Mouse (Mus musculus): ENCODE data around the gene Frmpd2. TPM values are rescaled to one million over a fixed set of nuclear protein-coding genes. Genes with fewer than 3 reads are reported as not detected.

The Frmpd2 gene
- polyA plus RNA-seq, 1 experiment from 2014 or later: 0.81 TPM

DNA sequence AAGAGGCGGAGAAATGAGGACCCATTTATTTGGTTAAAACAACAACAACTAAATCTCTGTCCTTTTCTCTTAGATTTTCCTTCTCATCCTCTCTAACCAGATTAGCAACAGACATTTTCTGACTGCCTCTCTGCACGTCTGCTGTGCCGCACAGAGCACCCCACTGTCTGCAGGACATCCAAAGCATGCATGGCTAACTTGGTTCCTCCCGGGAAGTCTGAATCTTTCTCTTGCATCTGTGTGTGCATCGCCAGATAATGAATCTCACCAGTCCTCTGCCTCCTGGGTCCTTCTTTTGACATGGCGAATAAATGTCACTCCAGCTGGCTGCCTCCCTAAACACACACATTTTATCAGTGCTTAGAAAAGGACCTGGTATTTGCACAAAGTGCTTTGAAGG lies 99.2 kb downstream of the Frmpd2 start:
- 29% methylated on average over 6 of the region's 6 CpGs for WGBS
- no peak for ATAC-seq
- Histone ChIP-seq H3K9me3 (ENCODE audit: low read length) (no peaks in the 10 kb centered on the region), H3K27me3 (replicated peaks; ENCODE audit: insufficient read depth, low read length) (no peaks in the 10 kb centered on the region), H3K4me3 (ENCODE audit: low read depth, low read length) (no peak overlapping the region), H3K36me3 (ENCODE audit: insufficient read depth, low read length) (no peaks in the 10 kb centered on the region), H3K27ac (ENCODE audit: low read length) (no peak overlapping the region), H3K9ac (replicated peaks; ENCODE audit: low read depth) (no peak overlapping the region), H3K4me1 (ENCODE audit: insufficient read depth, low read depth, low read length) (no peaks in the 10 kb centered on the region), H3K4me2 (replicated peaks; ENCODE audit: low read depth, low read length) (no peak overlapping the region)
- no peak for TF ChIP-seq CTCF (IDR thresholded peaks at IDR 0.05)
- TF ChIP-seq EP300 (IDR thresholded peaks at IDR 0.05): no peak
- no peak for DNase-seq (ENCODE audit: low spot score)

DNA sequence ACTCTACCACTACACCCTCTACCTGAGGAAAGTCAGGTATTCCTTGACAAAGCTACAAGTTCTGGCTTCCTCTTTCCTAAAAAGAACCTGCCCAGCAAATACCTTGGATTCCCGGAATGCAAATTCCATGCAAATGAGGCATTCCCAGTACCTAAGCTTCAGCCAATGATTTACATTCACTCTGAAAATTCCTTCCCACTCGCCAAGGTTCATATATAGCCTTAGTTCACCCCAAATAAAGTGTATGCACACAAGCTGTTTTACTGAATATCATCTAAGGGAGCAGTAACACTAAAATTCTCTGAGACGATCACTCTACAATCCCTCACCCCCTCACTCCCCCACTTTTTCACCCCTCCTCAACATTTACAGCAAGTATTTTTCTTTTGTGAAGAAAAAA lies 102.1 kb downstream of the Frmpd2 start:
- WGBS: 71% methylated on average over 3 of the region's 3 CpGs
- DNase-seq (ENCODE audit: low spot score) (no peak), ATAC-seq (no peak)
- no peak for TF ChIP-seq EP300 (IDR thresholded peaks at IDR 0.05)
- no peak for TF ChIP-seq CTCF (IDR thresholded peaks at IDR 0.05)
- Histone ChIP-seq H3K4me3 (ENCODE audit: low read depth, low read length) (no peak overlapping the region), H3K9ac (replicated peaks; ENCODE audit: low read depth) (no peak overlapping the region), H3K4me1 (ENCODE audit: insufficient read depth, low read depth, low read length) (no peaks in the 10 kb centered on the region), H3K27me3 (replicated peaks; ENCODE audit: insufficient read depth, low read length) (no peaks in the 10 kb centered on the region), H3K4me2 (replicated peaks; ENCODE audit: low read depth, low read length) (no peak overlapping the region), H3K27ac (ENCODE audit: low read length) (no peak overlapping the region), H3K9me3 (ENCODE audit: low read length) (no peaks in the 10 kb centered on the region), H3K36me3 (ENCODE audit: insufficient read depth, low read length) (no peaks in the 10 kb centered on the region)

DNA sequence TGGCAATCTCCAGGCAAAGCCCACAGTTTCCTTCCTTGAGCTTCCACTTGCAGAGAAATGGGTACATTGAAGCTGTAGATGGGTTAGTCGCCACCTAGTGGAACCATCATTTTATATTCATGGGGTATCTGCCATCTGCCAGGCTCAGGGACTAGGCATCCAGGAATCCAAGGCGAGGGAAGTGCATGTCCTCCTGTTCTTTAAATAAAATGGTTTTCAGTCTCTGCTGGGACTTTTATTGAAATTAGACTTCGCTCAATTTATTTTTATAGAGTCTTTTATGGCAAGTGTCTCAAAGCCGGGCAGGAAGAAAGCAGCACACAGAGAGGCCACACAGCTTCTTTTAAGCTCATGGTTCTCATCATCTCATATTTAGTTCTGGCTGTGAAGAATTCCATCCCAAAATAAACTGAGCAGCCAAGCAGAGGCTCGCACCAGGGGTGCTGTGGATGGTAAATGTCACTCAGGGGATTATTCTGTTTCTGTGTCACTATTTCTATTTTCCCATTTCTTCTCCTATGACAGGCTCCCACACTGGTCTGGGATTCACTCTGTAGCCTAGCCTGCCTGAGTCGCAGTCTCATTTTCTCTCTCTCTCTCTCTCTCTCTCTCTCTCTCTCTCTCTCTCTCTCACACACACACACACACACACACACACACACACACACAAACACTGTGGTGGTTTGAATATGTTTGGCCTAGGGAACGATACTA lies 108.4 kb downstream of the Frmpd2 start:
- TF ChIP-seq EP300 (IDR thresholded peaks at IDR 0.05) (no peak), CTCF (IDR thresholded peaks at IDR 0.05) (no peak)
- H3K27me3 ChIP-seq (replicated peaks; ENCODE audit: insufficient read depth, low read length): no peaks in the 10 kb centered on the region
- H3K4me1 ChIP-seq (ENCODE audit: insufficient read depth, low read depth, low read length): no peaks in the 10 kb centered on the region
- H3K9ac ChIP-seq (replicated peaks; ENCODE audit: low read depth): no peak overlapping the region
- no peak for ATAC-seq
- WGBS: 70% methylated on average over 7 of the region's 7 CpGs
- H3K9me3 ChIP-seq (ENCODE audit: low read length): no peaks in the 10 kb centered on the region
- no peaks in the 10 kb centered on the region for H3K36me3 ChIP-seq (ENCODE audit: insufficient read depth, low read length)
- no peak overlapping the region for H3K4me2 ChIP-seq (replicated peaks; ENCODE audit: low read depth, low read length)
- DNase-seq (ENCODE audit: low spot score): no peak
- no peak overlapping the region for H3K4me3 ChIP-seq (ENCODE audit: low read depth, low read length)
- no peak overlapping the region for H3K27ac ChIP-seq (ENCODE audit: low read length)

DNA sequence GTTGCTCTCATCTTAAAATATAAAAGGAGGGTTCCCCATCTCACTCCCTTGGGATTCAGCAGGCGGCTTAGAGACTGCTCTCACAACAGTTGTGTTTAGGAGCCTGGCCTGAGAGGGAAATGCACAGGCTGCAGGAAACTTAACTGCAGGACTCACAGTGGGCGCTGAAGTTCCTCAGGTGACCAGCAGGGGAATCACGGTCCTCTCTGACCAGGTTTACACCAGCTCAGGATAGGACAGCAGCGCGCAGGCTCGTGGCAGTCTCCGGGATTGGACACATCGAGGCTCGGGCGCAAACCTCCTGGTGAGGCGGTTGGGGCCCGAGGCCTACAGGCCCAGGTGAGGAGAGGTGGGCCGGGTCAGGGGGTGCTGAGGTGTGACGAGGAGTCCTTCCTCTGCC lies 117.5 kb downstream of the Frmpd2 start, which contains the start of gene Ptpn20:
Ptpn20 (plus strand) TSS at position 257 of the 400 bp plus-strand sequence.
- no peak for DNase-seq (ENCODE audit: low spot score)
- 60% methylated on average over 14 of the region's 14 CpGs for WGBS

DNA sequence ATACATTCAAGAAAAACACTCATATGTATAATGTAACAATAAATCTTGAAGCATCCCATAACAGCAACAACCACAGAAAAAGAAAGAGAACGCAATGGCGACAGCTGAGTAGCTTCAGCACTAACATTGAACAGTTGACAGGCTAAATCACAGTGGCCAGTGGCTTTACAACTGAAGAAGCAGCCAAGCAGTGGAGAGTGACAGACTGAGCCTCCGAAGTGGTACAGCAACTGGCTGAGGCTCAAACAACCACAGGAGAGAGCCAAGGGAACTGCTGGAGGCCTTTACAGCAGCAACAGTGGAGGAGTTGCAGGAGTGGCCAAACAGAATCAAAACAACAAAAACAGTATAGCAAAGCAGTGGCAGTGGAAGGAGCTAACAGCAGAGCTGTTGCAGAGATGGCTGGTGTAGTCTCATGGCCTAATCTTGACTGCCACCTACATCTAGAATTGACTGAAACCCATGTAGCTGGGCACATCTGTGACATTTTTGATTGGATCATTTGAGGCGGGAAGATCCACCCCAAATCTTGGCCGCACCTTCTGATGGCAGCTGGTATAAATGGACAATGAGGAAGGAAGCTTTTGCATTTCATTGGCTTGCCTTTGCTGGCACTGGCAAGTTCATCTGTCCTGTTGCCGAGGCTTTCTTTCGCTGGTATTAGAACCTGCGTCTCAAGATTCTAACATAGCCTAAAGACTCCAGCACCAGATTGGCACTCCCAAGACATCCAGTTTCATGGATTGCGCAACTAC lies 127.1 kb downstream of the Frmpd2 start:
- WGBS: 82% methylated on average over 9 of the region's 9 CpGs
- Histone ChIP-seq H3K9ac (replicated peaks; ENCODE audit: low read depth) (no peak overlapping the region), H3K9me3 (ENCODE audit: low read length) (no peaks in the 10 kb centered on the region), H3K4me2 (replicated peaks; ENCODE audit: low read depth, low read length) (no peak overlapping the region), H3K27me3 (replicated peaks; ENCODE audit: insufficient read depth, low read length) (no peaks in the 10 kb centered on the region), H3K4me1 (ENCODE audit: insufficient read depth, low read depth, low read length) (no peaks in the 10 kb centered on the region), H3K27ac (ENCODE audit: low read length) (no peak overlapping the region), H3K36me3 (ENCODE audit: insufficient read depth, low read length) (no peaks in the 10 kb centered on the region), H3K4me3 (ENCODE audit: low read depth, low read length) (no peak overlapping the region)
- DNase-seq (ENCODE audit: low spot score): no peak
- ATAC-seq: no peak
- TF ChIP-seq EP300 (IDR thresholded peaks at IDR 0.05): no peak
- TF ChIP-seq CTCF (IDR thresholded peaks at IDR 0.05): no peak

More for the DNA sequence above, 117.5 kb downstream of the Frmpd2 start, which contains the start of gene Ptpn20:
- H3K27ac ChIP-seq (ENCODE audit: low read length): no peak within 1 kb of the TSS
- no peak within 1 kb of the TSS for H3K4me3 ChIP-seq (ENCODE audit: low read depth, low read length)
- ATAC-seq: no peak
- no peaks in the 10 kb centered on the region for H3K36me3 ChIP-seq (ENCODE audit: insufficient read depth, low read length)
- H3K9ac ChIP-seq (replicated peaks; ENCODE audit: low read depth): no peak within 1 kb of the TSS
- TF ChIP-seq CTCF (IDR thresholded peaks at IDR 0.05) (peak; percentile 41), EP300 (IDR thresholded peaks at IDR 0.05) (no peak)
- no peaks in the 10 kb centered on the region for H3K4me1 ChIP-seq (ENCODE audit: insufficient read depth, low read depth, low read length)
- no peaks in the 10 kb centered on the region for H3K9me3 ChIP-seq (ENCODE audit: low read length)
- no peaks in the 10 kb centered on the region for H3K27me3 ChIP-seq (replicated peaks; ENCODE audit: insufficient read depth, low read length)
- H3K4me2 ChIP-seq (replicated peaks; ENCODE audit: low read depth, low read length): no peak within 1 kb of the TSS

DNA sequence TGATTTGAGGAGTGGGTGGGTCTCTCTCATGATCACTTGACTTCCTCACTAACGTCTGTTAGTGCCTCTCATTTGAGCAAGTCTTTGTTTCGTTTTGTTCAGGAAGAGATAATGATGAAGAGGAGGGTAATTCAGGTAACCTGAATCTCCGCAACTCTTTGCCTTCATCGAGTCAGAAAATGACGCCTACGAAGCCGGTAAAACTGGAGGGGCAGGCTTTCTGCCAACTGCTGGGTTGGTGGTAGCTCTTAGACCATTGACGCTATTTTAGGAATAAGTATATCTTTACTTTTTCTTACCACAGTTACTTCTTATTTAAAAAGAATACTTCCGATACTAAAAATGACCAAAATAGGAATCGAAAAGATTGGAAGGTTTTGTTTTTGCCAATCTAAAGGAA lies 135.9 kb downstream of the Frmpd2 start:
- DNase-seq (ENCODE audit: low spot score): no peak
- Histone ChIP-seq H3K4me2 (replicated peaks; ENCODE audit: low read depth, low read length) (no peak overlapping the region), H3K27ac (ENCODE audit: low read length) (no peak overlapping the region), H3K4me1 (ENCODE audit: insufficient read depth, low read depth, low read length) (no peaks in the 10 kb centered on the region), H3K27me3 (replicated peaks; ENCODE audit: insufficient read depth, low read length) (no peaks in the 10 kb centered on the region), H3K4me3 (ENCODE audit: low read depth, low read length) (no peak overlapping the region), H3K9ac (replicated peaks; ENCODE audit: low read depth) (no peak overlapping the region), H3K36me3 (ENCODE audit: insufficient read depth, low read length) (no peaks in the 10 kb centered on the region), H3K9me3 (ENCODE audit: low read length) (no peaks in the 10 kb centered on the region)
- WGBS: 65% methylated on average over 10 of the region's 10 CpGs
- ATAC-seq: no peak
- no peak for TF ChIP-seq EP300 (IDR thresholded peaks at IDR 0.05)
- TF ChIP-seq CTCF (IDR thresholded peaks at IDR 0.05): no peak

Other genes with a start within 250 kb of the Frmpd2 start
- gene Mapk8, start 24.5 kb upstream of the Frmpd2 start, polyA plus RNA-seq (2015; fragmentation: Nextera tagmentation; extraction: Ambion mirVana): 8.0 and 9.4 TPM in 2 replicates
- 0.04 TPM in 1 of 2 replicates, not detected in the other for gene Ptpn20, start 117.5 kb downstream of the Frmpd2 start, polyA plus RNA-seq (2015; fragmentation: Nextera tagmentation; extraction: Ambion mirVana)